Mouse (Mus musculus) heart, adult 2 months (tissue): ENCODE measurements around the gene Slc25a23.

ENCODE experiments used
- CTCF ChIP-seq: fragments of 200-600 bp; IDR thresholded peaks from 2 replicates; pipeline ENCODE4 v1.8.1; 2022; ENCODE audit warnings: antibody characterized with exemption, mild to moderate bottlenecking, moderate library complexity
- POLR2A ChIP-seq: fragments of 200-500 bp; IDR thresholded peaks from 2 replicates; pipeline ENCODE4 v1.6.1; 2011; ENCODE audit warnings: mild to moderate bottlenecking, low read depth, low read length, control low read depth; ENCODE audit not compliant: insufficient read depth

- no peak for TF ChIP-seq CTCF
- no peak for TF ChIP-seq POLR2A
These were observed 11.0 kb upstream of the Slc25a23 start for GRCm38 (mm10) chr17:57070699-57071098.
